Mouse (Mus musculus) ES-E14 (cell line): ENCODE measurements around the gene Camkk1. TPM values are rescaled to one million over a fixed set of nuclear protein-coding genes. Genes with fewer than 3 reads are reported as not detected.

Experiments
- DNase-seq: peaks from one replicate; pipeline ENCODE4 v3.0.0-alpha.2; 2013; ENCODE audit warnings: low read depth, low spot score
- H3K27ac ChIP-seq: 2 replicates; pipeline ENCODE4 v1.5.1; 2012; ENCODE audit warnings: low read depth, mild to moderate bottlenecking, low read length, moderate library complexity, mixed read lengths; ENCODE audit not compliant: poor library complexity, insufficient read depth, severe bottlenecking
- H3K36me3 ChIP-seq: 2 replicates; pipeline ENCODE4 v1.6.1; 2012; ENCODE audit warnings: mild to moderate bottlenecking, low read length, moderate library complexity, mixed read lengths; ENCODE audit not compliant: control insufficient read depth, poor library complexity, insufficient read depth, severe bottlenecking
- H3K4me1 ChIP-seq, 2 experiments: fragments of 150-350 bp in 1 of 2; sonication (generic) in 1 of 2; 2 replicates each; pipeline ENCODE4 v1.6.1; 2012; ENCODE audit warnings: low read length in 2 of 2, mild to moderate bottlenecking in 1 of 2, mixed read lengths in 1 of 2; ENCODE audit not compliant: control insufficient read depth in 2 of 2, insufficient read depth in 2 of 2, poor library complexity in 1 of 2
- H3K4me3 ChIP-seq, 2 experiments: fragments of 150-350 bp in 1 of 2; sonication (generic) in 1 of 2; 2 replicates each; pipeline ENCODE4 v1.5.1; 2012; ENCODE audit warnings: low read length in 2 of 2, low read depth in 1 of 2, mild to moderate bottlenecking in 1 of 2, mixed read lengths in 1 of 2; ENCODE audit not compliant: insufficient read depth in 1 of 2, poor library complexity in 1 of 2, severe bottlenecking in 1 of 2
- H3K9ac ChIP-seq: 2 replicates; pipeline ENCODE4 v1.6.1; 2012; ENCODE audit warnings: low read depth, mild to moderate bottlenecking, low read length, mixed read lengths; ENCODE audit not compliant: poor library complexity, insufficient read depth, severe bottlenecking
- H3K9me3 ChIP-seq: fragments of 150-350 bp; sonication (generic); 2 replicates; pipeline ENCODE4 v1.6.1; 2012; ENCODE audit warnings: low read depth, mild to moderate bottlenecking, low read length; ENCODE audit not compliant: control insufficient read depth, insufficient read depth
- CHD2 ChIP-seq: IDR thresholded peaks from 2 replicates; pipeline ENCODE4 v1.6.1; 2014; ENCODE audit warnings: mild to moderate bottlenecking, low read depth, low read length, inconsistent platforms
- HCFC1 ChIP-seq: IDR thresholded peaks from 2 replicates; pipeline ENCODE4 v1.6.1; 2012; ENCODE audit warnings: low read length, inconsistent platforms, borderline replicate concordance; ENCODE audit not compliant: insufficient read depth
- MAFK ChIP-seq: IDR thresholded peaks from 2 replicates; pipeline ENCODE4 v1.6.1; 2014; ENCODE audit warnings: mild to moderate bottlenecking, low read depth, low read length, inconsistent platforms; ENCODE audit not compliant: insufficient read depth
- ZC3H11A ChIP-seq: IDR thresholded peaks from 2 replicates; pipeline ENCODE4 v1.6.1; 2012; ENCODE audit warnings: low read depth, mild to moderate bottlenecking, inconsistent platforms, low read length, borderline replicate concordance
- ZNF384 ChIP-seq: IDR thresholded peaks from 2 replicates; pipeline ENCODE4 v1.6.1; 2012; ENCODE audit warnings: low read depth, low read length, inconsistent platforms
- in situ Hi-C, 2 experiments: fragments of 600-800 bp; cut with MboI; formaldehyde crosslinking; loops; one replicate each; pipeline ENCODE4 v1.15.1; 2025; ENCODE audit warnings: low sequenced_read_pairs in 2 of 2, inconsistent platforms in 1 of 2; ENCODE audit not compliant: unreplicated experiment in 2 of 2
- total RNA-seq: library from RNA; depleted of rRNA; stranded (reverse); fragments of 300-350 nt; gene quantifications from 2 replicates; pipeline ENCODE4 v1.2.3, GENCODE M21; 2012; rRNA removed

Gene Camkk1
- total RNA-seq, 1 experiment = 4.5 TPM

DNA sequence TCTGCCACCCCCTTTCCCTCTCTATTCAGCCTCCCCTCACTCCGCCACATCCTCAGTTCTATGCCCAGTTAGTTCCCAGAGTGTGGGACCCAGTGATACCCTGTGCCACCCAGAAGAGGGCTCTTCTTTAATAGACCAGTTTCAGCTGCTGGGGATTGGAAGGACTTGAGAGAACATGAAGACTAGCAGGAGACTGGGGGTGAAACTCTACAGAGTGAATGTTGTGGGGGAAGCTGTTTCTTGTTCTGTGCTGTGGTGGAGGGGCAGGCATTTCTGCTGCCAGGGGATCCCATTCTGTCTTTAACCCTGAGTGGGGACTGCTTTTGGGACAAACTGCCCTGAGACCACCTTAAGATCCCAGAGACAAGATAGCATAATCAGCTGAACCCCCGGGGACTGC is 72.0 kb downstream of the Camkk1 start:
- TF ChIP-seq ZNF384 = no peak
- TF ChIP-seq MAFK = no peak
- no peak for TF ChIP-seq CHD2
- no peak for TF ChIP-seq ZC3H11A
- TF ChIP-seq HCFC1 = no peak
- in situ Hi-C loops = no loop called here
- no peak for DNase-seq

More for the DNA sequence above, 72.0 kb downstream of the Camkk1 start:
- no peaks in the 10 kb centered on the region for H3K36me3 ChIP-seq
- no peaks in the 10 kb centered on the region for H3K4me1 ChIP-seq
- H3K9me3 ChIP-seq = no peaks in the 10 kb centered on the region
- H3K4me3 ChIP-seq = no peak overlapping the region
- H3K9ac ChIP-seq = no peak overlapping the region
- H3K27ac ChIP-seq = no peak overlapping the region

Other genes starting within 250 kb of the Camkk1 start
- gene Cyb5d2, start 222.9 kb upstream of the Camkk1 start, total RNA-seq = 5.1 and 5.8 TPM in 2 replicates
- gene Zzef1, start 222.8 kb upstream of the Camkk1 start, total RNA-seq = 22.3 and 23.0 TPM in 2 replicates
- gene Atp2a3, start 57.8 kb upstream of the Camkk1 start, total RNA-seq = 10.7 and 17.4 TPM in 2 replicates
- gene P2rx1, start 19.9 kb upstream of the Camkk1 start, total RNA-seq = 0.36 and 0.69 TPM in 2 replicates
- 9.6 and 10.4 TPM in 2 replicates for gene Ncbp3, start 28.8 kb downstream of the Camkk1 start, total RNA-seq
- gene Itgae, start 71.6 kb downstream of the Camkk1 start, total RNA-seq = 0.45 and 0.85 TPM in 2 replicates
- gene Haspin, start 119.3 kb downstream of the Camkk1 start, total RNA-seq = 19.7 and 25.5 TPM in 2 replicates
- 1.7 and 1.9 TPM in 2 replicates for gene P2rx5, start 141.4 kb downstream of the Camkk1 start, total RNA-seq
- 80.7 and 95.4 TPM in 2 replicates for gene Emc6, start 158.0 kb downstream of the Camkk1 start, total RNA-seq
- 18.4 and 55.0 TPM in 2 replicates for gene Tax1bp3, start 158.1 kb downstream of the Camkk1 start, total RNA-seq
- gene Ctns, start 180.0 kb downstream of the Camkk1 start, total RNA-seq = 15.8 and 22.1 TPM in 2 replicates
- gene Shpk, start 180.5 kb downstream of the Camkk1 start, total RNA-seq = 1.3 and 2.3 TPM in 2 replicates
- gene Trpv1, start 215.3 kb downstream of the Camkk1 start, total RNA-seq = 0.16 and 0.22 TPM in 2 replicates
- 0.16 and 0.54 TPM in 2 replicates for gene Trpv3, start 248.4 kb downstream of the Camkk1 start, total RNA-seq